Mouse (Mus musculus) embryonic facial prominence, embryonic 13.5 days (tissue): Measurements from ENCODE around the gene Gab1. TPM values are rescaled to one million over a fixed set of nuclear protein-coding genes. Genes with fewer than 3 reads are reported as not detected.

Source experiments
- ATAC-seq: fragments of 200-750 bp; cut with Nextera tagmentation; 2 replicates; pipeline ENCODE4 v1.8.0; 2017; ENCODE audit warnings: low read depth; ENCODE audit not compliant: insufficient number of reproducible peaks, insufficient read depth, low FRiP score, low TSS enrichment
- H3K27ac ChIP-seq: fragments of 300-500 bp; sonication (generic); 2 replicates; pipeline ENCODE4 v1.5.1; 2015; ENCODE audit warnings: moderate library complexity, mild to moderate bottlenecking, inconsistent platforms
- H3K27me3 ChIP-seq: fragments of 300-500 bp; sonication (generic); 2 replicates; pipeline ENCODE4 v1.6.1; 2015; ENCODE audit warnings: mild to moderate bottlenecking, inconsistent platforms
- H3K36me3 ChIP-seq: fragments of 300-500 bp; sonication (generic); 2 replicates; pipeline ENCODE4 v1.6.1; 2015; ENCODE audit warnings: mild to moderate bottlenecking, inconsistent platforms
- H3K4me1 ChIP-seq: fragments of 300-500 bp; sonication (generic); 2 replicates; pipeline ENCODE4 v1.6.1; 2015; ENCODE audit warnings: inconsistent platforms
- H3K4me2 ChIP-seq: fragments of 300-500 bp; sonication (generic); 2 replicates; pipeline ENCODE4 v1.6.1; 2015; ENCODE audit warnings: moderate library complexity, mild to moderate bottlenecking, inconsistent platforms
- H3K4me3 ChIP-seq: fragments of 300-500 bp; sonication (generic); 2 replicates; pipeline ENCODE4 v1.5.1; 2015; ENCODE audit warnings: mild to moderate bottlenecking, inconsistent platforms
- H3K9ac ChIP-seq: fragments of 300-500 bp; sonication (generic); 2 replicates; pipeline ENCODE4 v1.6.1; 2015; ENCODE audit warnings: mild to moderate bottlenecking, inconsistent platforms
- H3K9me3 ChIP-seq: fragments of 300-500 bp; sonication (generic); 2 replicates; pipeline ENCODE4 v1.6.1; 2016; ENCODE audit warnings: inconsistent platforms
- WGBS: fragments of 180-500 bp; shearing (Covaris S2); methylation state at CpG from one replicate; pipeline ENCODE4 v1.1.7; 2015; ENCODE audit warnings: mixed read lengths; 5-methylcytosine and 5-hydroxymethylcytosine counted together
- polyA plus RNA-seq: library from polyadenylated mRNA; unstranded; fragments of >200 nt; fragmentation: Nextera tagmentation; extraction: Ambion mirVana; gene quantifications from 2 replicates; pipeline ENCODE4 v1.2.1, GENCODE M21; 2015

The Gab1 gene
- polyA plus RNA-seq, 1 experiment from 2014 or later: 22.7 TPM

DNA sequence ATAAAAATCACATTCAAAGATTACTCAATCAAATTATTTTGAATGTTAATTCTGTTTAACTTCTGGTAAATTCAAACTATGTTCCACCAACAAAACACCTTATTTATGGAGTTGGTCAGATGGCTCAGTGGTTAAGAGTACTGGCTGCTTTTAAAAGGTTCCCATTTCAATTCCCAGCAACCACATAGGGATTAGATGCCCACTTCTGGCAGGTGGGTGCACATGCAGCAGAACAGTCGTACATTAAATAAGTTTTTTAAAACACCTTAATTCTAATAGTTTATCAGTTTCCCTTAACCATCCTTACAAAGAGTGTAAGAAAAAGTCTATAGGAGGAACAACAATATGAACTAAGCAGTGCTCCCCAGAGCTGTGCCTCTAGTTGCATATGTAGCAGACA lies 165.9 kb downstream of the Gab1 start:
- 95% methylated on average over 1 of the region's 1 CpGs for WGBS
- Histone ChIP-seq H3K9ac (no peak overlapping the region), H3K27me3 (no peaks in the 10 kb centered on the region), H3K4me1 (no peaks in the 10 kb centered on the region), H3K27ac (no peak overlapping the region), H3K4me2 (no peak overlapping the region), H3K36me3 (peaks cover 60% of the 10 kb centered on the region), H3K4me3 (no peak overlapping the region), H3K9me3 (0 out of 2 replicates have a peak, but pooled peaks cover 4% of the 10 kb centered on the region)
- ATAC-seq: no peak

Other genes starting within 250 kb of the Gab1 start
- gene Smarca5, start 141.0 kb downstream of the Gab1 start, polyA plus RNA-seq: 83.5 and 86.2 TPM in 2 replicates
- gene Usp38, start 134.4 kb upstream of the Gab1 start, polyA plus RNA-seq: 18.2 and 18.3 TPM in 2 replicates